Mouse (Mus musculus) G1E (cell line): ENCODE data around the gene Tmc6. TPM values are rescaled to one million over a fixed set of nuclear protein-coding genes. Genes with fewer than 3 reads are reported as not detected.
"Not testable (repeated sequence)": the region's sequence is repeated elsewhere in the genome, so short reads cannot be mapped to it uniquely, and the experiment has no call there.

Source experiments
- ATAC-seq: 2 replicates; pipeline ENCODE4 v1.8.0; 2016; ENCODE audit warnings: mild to moderate bottlenecking; ENCODE audit not compliant: insufficient number of reproducible peaks, poor library complexity, low FRiP score, severe bottlenecking; ENCODE audit errors: extremely low read depth
- DNase-seq: peaks from one replicate; pipeline ENCODE4 v3.0.0; 2012; ENCODE audit warnings: low spot score
- H3K27me3 ChIP-seq: 2 replicates; pipeline ENCODE4 v1.6.1; 2012; ENCODE audit warnings: mild to moderate bottlenecking, low read length, inconsistent platforms; ENCODE audit not compliant: insufficient read depth
- H3K36me3 ChIP-seq: replicated peaks from 2 replicates; pipeline ENCODE3; 2012; ENCODE audit warnings: mild to moderate bottlenecking, inconsistent platforms
- H3K4me1 ChIP-seq: 2 replicates; pipeline ENCODE4 v1.6.1; 2012; ENCODE audit warnings: low read depth, low read length, inconsistent platforms, mixed read lengths; ENCODE audit not compliant: insufficient read depth
- H3K4me3 ChIP-seq: 2 replicates; pipeline ENCODE4 v1.5.1; 2012; ENCODE audit warnings: low read depth, mild to moderate bottlenecking, inconsistent platforms, low read length, moderate library complexity, mixed read lengths
- H3K9me3 ChIP-seq: replicated peaks from 2 replicates; pipeline ENCODE4 v1.6.1; 2012; ENCODE audit warnings: inconsistent platforms
- CTCF ChIP-seq: IDR thresholded peaks from 2 replicates; pipeline ENCODE4 v1.5.1; 2012; ENCODE audit warnings: low read depth, low read length, inconsistent platforms, mixed read lengths
- GATA1 ChIP-seq: IDR thresholded peaks from 2 replicates; pipeline ENCODE4 v1.6.1; 2012; ENCODE audit warnings: borderline replicate concordance, low read length, inconsistent platforms, mixed read lengths
- GATA2 ChIP-seq: IDR thresholded peaks from 2 replicates; pipeline ENCODE4 v1.6.1; 2012; ENCODE audit warnings: low read depth, low read length, inconsistent platforms, borderline replicate concordance
- POLR2AphosphoS5 ChIP-seq: IDR thresholded peaks from 2 replicates; pipeline ENCODE4 v1.6.1; 2012; ENCODE audit warnings: low read depth, low read length, inconsistent platforms; ENCODE audit not compliant: insufficient replicate concordance
- TAL1 ChIP-seq: conservative IDR thresholded peaks from 2 replicates; pipeline ENCODE4 v1.6.1; 2012; ENCODE audit warnings: low read depth, low read length, inconsistent platforms, mixed read lengths
- polyA plus RNA-seq: library from polyadenylated mRNA; stranded (reverse); fragments of >175 nt; gene quantifications from 2 replicates; pipeline ENCODE4 v1.2.3, GENCODE M21; 2012
- total RNA-seq, 2 experiments: library from RNA; stranded (forward) in 1 of 2; stranded (reverse) in 1 of 2; fragments of 200-1000 nt in 1 of 2; fragments of >200 nt in 1 of 2; fragmentation: Nextera tagmentation in 1 of 2; gene quantifications; 2 replicates each; pipeline ENCODE4 v1.2.3; 2014 to 2017

The Tmc6 gene
- total and polyA plus RNA-seq, 3 experiments, result 9.6 to 27.3 (median 25.3) TPM

DNA sequence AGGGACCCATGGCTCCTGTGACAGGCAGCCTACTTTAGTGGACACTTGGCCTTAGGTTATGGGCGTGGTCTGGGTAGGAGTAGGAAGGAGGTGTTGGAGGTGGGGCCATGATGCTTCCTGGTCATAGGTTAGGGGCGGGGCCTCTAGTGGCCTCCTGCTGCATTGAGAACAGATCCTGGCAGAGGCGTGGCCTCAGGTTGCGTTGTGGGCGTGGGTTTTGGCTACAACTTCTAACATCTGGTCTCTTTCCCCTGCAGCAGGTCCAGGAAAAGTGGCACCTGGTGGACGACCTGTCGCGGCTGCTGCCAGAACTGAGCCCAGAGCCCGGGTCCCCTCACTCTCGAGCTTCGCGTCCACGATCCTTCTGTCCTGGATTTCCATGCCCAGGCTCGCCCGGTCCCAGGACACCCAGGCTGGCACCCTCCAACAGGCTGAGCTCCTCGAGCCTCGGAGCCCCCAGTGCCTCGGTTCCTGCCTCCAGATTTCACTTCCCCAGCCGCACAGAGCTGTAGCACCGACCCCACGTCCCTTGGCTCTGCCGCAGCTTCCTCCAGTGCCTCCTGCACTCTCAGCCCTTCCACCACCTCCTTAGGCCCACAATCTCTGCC, 10.4 kb upstream of the Tmc6 start:
- ATAC-seq, result peak; percentile 26; the same call in 1 of the 2 replicates
- Histone ChIP-seq H3K4me1 (peaks cover 60% of the 10 kb centered on the region), H3K36me3 (peaks cover 34% of the 10 kb centered on the region), H3K4me3 (peak overlapping the region; percentile 52; the same call in 1 of the 2 replicates), H3K27me3 (no peaks in the 10 kb centered on the region), H3K9me3 (no peaks in the 10 kb centered on the region)
- no peak for TF ChIP-seq GATA1
- no peak for TF ChIP-seq CTCF
- no peak for TF ChIP-seq TAL1
- TF ChIP-seq POLR2AphosphoS5, result no peak
- no peak for TF ChIP-seq GATA2
- DNase-seq, result no peak

DNA sequence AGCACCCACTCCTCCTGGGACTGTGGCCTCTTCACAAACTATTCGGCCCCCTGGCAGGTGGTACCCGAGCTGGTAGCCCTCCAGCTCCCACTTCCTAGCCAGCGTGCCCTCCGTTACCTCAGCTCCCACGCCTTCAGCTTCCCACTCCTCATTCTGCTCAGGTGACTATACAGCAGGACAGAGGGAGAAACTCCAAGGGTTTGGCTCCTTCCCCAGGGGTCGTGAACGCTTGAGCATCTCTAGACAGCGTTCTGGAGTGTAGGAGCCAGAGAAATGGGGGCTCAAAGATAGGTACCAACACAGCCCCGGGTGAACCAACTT, 9.4 kb upstream of the Tmc6 start:
- Histone ChIP-seq H3K4me3 (no peak overlapping the region), H3K4me1 (peaks cover 53% of the 10 kb centered on the region), H3K36me3 (peaks cover 44% of the 10 kb centered on the region), H3K27me3 (no peaks in the 10 kb centered on the region), H3K9me3 (no peaks in the 10 kb centered on the region)
- ATAC-seq (no peak), DNase-seq (no peak)
- TF ChIP-seq GATA1 (no peak), TAL1 (no peak), POLR2AphosphoS5 (no peak), GATA2 (no peak), CTCF (no peak)

DNA sequence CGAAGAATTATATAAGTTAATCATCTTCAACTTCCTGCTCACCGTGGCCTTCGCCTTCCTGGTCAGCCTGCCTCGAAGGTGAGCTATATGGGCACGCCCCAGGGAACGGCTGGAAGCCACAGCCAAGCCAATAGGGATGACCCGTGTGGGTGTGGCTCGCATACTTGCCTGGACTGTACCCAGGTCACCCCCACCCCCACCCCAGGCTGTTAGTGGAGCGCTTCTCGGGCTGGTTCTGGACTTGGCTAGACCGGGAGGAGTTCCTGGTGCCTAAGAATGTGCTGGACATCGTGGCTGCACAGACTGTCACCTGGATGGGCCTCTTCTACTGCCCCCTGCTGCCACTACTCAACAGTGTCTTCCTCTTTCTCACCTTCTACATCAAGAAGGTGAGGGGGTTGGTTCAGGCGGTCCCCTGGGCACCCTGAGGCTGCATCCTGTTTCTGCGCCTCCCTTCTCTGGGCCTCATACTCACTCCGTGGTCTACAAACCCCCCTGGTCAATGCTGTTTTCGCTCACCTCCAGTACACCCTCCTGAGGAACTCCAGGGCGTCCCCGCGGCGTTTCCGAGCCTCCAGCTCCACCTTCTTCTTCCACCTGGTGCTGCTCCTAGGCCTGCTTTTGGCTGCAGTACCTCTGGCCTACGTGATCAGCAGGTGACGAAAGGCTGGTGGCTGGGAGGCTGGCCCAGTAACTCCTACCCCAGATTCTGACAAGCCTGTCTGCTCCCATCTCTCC, 8.9 kb upstream of the Tmc6 start:
- peaks cover 47% of the 10 kb centered on the region for H3K36me3 ChIP-seq
- no peak for DNase-seq
- H3K27me3 ChIP-seq, result no peaks in the 10 kb centered on the region
- TF ChIP-seq CTCF (peak; percentile 24; the same call in 1 of the 2 replicates), GATA1 (no peak), GATA2 (no peak), POLR2AphosphoS5 (no peak)
- no peaks in the 10 kb centered on the region for H3K9me3 ChIP-seq
- no peak for ATAC-seq
- H3K4me1 ChIP-seq, result peaks cover 51% of the 10 kb centered on the region
- peak overlapping the region; percentile 60; the same call in 1 of the 2 replicates for H3K4me3 ChIP-seq

DNA sequence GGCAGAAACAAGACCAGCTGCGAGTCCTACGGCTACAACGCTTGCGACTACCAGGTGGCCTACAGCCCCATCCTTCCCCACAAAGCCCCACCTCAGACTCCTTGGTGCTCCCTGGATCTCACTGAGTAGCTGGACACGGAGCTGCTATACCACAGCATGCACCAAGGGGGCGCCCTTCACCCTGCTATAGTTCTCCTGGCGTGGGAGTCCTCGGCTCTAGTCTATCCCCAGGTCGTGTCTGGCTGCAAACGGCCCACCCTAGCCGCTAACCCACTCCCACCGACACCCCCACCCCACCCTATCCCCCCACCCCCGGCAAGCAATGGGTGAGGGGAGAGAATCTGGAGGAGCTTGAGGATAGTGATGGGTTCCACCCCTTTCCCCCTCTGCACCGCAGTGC, 8.3 kb upstream of the Tmc6 start:
- TF ChIP-seq TAL1, result no peak
- peak; percentile 93 for TF ChIP-seq CTCF
- Histone ChIP-seq H3K9me3 (no peaks in the 10 kb centered on the region), H3K4me3 (peak overlapping the region; percentile 60; the same call in 1 of the 2 replicates), H3K36me3 (peaks cover 52% of the 10 kb centered on the region), H3K27me3 (no peaks in the 10 kb centered on the region), H3K4me1 (peaks cover 48% of the 10 kb centered on the region)
- ATAC-seq, result no peak
- DNase-seq, result peak; percentile 65

DNA sequence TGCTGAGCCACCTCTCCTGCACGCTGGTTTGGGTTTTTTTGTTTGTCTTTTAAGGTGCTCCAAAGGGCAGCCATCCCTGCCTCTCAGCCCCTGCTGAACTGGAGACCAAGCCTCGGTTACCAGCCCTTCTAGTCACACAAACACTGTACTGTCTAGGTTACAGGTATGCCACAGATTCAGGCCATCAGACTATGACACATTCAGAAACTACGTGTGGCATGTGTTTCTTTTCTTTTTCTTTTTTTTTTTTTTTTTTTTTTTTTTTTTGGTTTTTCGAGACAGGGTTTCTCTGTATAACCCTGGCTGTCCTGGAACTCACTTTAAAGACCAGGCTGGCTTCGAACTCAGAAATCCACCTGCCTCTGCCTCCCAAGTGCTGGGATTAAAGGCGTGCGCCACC, 6.5 kb upstream of the Tmc6 start:
- DNase-seq, result not testable (repeated sequence)
- H3K4me1 ChIP-seq, result peaks cover 47% of the 10 kb centered on the region

DNA sequence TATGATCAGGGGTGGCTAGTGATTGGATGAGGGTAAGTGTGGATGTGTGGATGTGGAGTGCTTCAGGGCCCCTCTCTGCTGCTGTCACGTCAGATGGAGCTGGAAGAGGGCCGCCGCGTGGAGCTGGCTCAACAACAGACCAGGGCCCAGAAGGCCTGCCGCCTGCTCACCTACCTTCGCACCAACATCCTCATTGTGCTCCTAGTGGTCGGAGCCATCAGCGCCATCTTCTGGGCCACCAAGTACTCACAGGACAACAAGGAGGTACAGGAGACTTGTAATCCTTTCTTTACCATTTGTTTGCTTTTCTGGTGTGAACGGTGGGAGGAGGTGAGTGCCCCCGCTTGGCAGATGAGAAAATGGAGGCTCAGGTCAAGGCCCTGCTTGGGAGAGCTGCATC, 4.3 kb upstream of the Tmc6 start:
- peaks cover 49% of the 10 kb centered on the region for H3K4me1 ChIP-seq
- H3K36me3 ChIP-seq, result peaks cover 57% of the 10 kb centered on the region
- no peak overlapping the region for H3K4me3 ChIP-seq
- H3K9me3 ChIP-seq, result no peaks in the 10 kb centered on the region
- H3K27me3 ChIP-seq, result no peaks in the 10 kb centered on the region
- TF ChIP-seq TAL1 (no peak), CTCF (0 out of 2 replicates have a peak, but pooled peaks have one; percentile 26)
- ATAC-seq, result no peak
- no peak for DNase-seq

More for the DNA sequence above, 6.5 kb upstream of the Tmc6 start:
- ATAC-seq, H3K27me3 ChIP-seq, H3K4me3 ChIP-seq, H3K9me3 ChIP-seq: not testable (repeated sequence)
- H3K36me3 ChIP-seq, result peaks cover 70% of the 10 kb centered on the region
